Mouse (Mus musculus): ENCODE results near the gene Rftn1. TPM values are rescaled to one million over a fixed set of nuclear protein-coding genes. Genes with fewer than 3 reads are reported as not detected.
A peak's percentile ranks its signal among the peaks of the same experiment; 100 is the strongest.

Rftn1 gene
- polyA plus RNA-seq, 1 experiment from 2014 or later = 4.2 TPM

DNA sequence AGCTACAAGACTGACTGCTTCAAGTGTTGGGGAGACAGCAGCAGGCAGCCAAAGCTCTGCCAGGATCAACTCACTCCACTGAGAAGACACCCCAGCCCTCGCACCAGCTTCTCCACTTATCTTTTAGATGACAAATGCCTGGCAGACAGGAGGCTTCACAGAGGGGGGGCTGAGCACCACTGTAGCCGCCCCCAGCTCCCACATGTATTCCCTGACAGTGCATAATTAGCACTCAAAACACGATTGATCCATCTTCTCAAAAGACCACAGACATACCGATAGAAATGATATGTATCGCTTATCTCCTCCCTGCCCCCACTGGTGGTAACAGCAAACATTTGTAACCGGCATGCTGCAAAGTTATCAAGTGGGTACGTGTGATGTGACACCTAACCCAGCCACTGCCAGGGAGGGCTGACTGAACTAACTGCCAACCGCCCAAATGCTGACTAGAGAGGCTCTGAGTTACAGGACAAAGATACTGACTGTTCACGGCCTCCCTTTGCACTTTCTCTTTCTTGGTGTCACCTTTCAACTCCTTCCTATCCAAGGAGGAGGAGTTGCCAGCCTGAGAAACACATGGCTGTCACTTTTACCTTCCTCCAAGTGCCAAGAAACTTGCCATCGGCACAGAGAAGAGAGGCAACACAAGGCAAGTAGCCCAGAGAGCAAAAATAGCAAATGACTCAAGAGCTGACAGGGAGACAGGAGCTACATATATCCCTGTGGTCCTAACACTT lies 120.4 kb downstream of the Rftn1 start:
- no peak for DNase-seq (ENCODE audit: low spot score)
- no peaks in the 10 kb centered on the region for H3K9me3 ChIP-seq (replicated peaks)
- H3K27ac ChIP-seq (replicated peaks) = no peak overlapping the region
- no peaks in the 10 kb centered on the region for H3K36me3 ChIP-seq
- H3K27me3 ChIP-seq (ENCODE audit: low read depth, poor library complexity, severe bottlenecking) = no peaks in the 10 kb centered on the region
- 71% methylated on average over 10 of the region's 10 CpGs for WGBS
- no peak overlapping the region for H3K4me3 ChIP-seq
- peaks cover 8% of the 10 kb centered on the region for H3K4me1 ChIP-seq

DNA sequence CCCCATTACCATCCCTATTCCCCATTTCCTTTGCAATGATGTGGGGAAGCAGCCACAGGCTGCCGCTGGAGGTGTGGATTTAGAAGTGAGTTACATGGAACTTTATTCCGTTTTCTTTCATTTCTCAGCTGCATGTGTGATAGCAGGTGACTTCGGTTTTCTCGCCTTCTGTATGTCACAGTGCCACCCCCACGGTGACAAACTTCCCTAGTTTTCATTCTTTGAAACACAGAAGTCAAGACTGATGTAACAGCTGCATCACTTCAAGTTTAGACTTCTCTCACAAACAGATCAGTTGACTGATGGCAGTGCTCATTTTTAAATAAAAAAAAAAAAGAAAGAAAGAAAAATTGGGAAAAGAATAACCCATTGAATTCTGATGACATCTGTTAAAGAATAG lies 121.3 kb downstream of the Rftn1 start:
- no peaks in the 10 kb centered on the region for H3K9me3 ChIP-seq (replicated peaks)
- no peak overlapping the region for H3K4me3 ChIP-seq
- H3K4me1 ChIP-seq = peaks cover 8% of the 10 kb centered on the region
- H3K27me3 ChIP-seq (ENCODE audit: low read depth, poor library complexity, severe bottlenecking) = no peaks in the 10 kb centered on the region
- no peak for DNase-seq (ENCODE audit: low spot score)
- 88% methylated on average over 5 of the region's 5 CpGs for WGBS
- no peak overlapping the region for H3K27ac ChIP-seq (replicated peaks)
- H3K36me3 ChIP-seq = no peaks in the 10 kb centered on the region

- no peaks in the 10 kb centered on the region for H3K9me3 ChIP-seq (replicated peaks)
- H3K27ac ChIP-seq (replicated peaks) = no peak overlapping the region
- no peaks in the 10 kb centered on the region for H3K27me3 ChIP-seq (ENCODE audit: low read depth, poor library complexity, severe bottlenecking)
- no peak overlapping the region for H3K4me3 ChIP-seq
- DNase-seq (ENCODE audit: low spot score) = no peak
- H3K36me3 ChIP-seq = no peaks in the 10 kb centered on the region
- H3K4me1 ChIP-seq = peaks cover 8% of the 10 kb centered on the region
- WGBS = 91% methylated on average over 10 of the region's 10 CpGs
Measured at GRCm38 (mm10) chr17:50068681-50069138, 121.8 kb downstream of the Rftn1 start.

GRCm38 (mm10) chr17:50067774-50068680 lies 122.4 kb downstream of the Rftn1 start:
- Histone ChIP-seq H3K4me1 (peaks cover 8% of the 10 kb centered on the region), H3K36me3 (no peaks in the 10 kb centered on the region), H3K27ac (replicated peaks) (no peak overlapping the region), H3K9me3 (replicated peaks) (no peaks in the 10 kb centered on the region), H3K4me3 (no peak overlapping the region), H3K27me3 (ENCODE audit: low read depth, poor library complexity, severe bottlenecking) (no peaks in the 10 kb centered on the region)
- WGBS = 93% methylated on average over 5 of the region's 5 CpGs
- DNase-seq (ENCODE audit: low spot score) = no peak

GRCm38 (mm10) chr17:50066822-50067713 lies 123.4 kb downstream of the Rftn1 start:
- peaks cover 8% of the 10 kb centered on the region for H3K4me1 ChIP-seq
- H3K27ac ChIP-seq (replicated peaks) = no peak overlapping the region
- DNase-seq (ENCODE audit: low spot score) = no peak
- no peak overlapping the region for H3K4me3 ChIP-seq
- no peaks in the 10 kb centered on the region for H3K36me3 ChIP-seq
- H3K9me3 ChIP-seq (replicated peaks) = no peaks in the 10 kb centered on the region
- H3K27me3 ChIP-seq (ENCODE audit: low read depth, poor library complexity, severe bottlenecking) = no peaks in the 10 kb centered on the region
- WGBS = 87% methylated on average over 8 of the region's 8 CpGs

- Histone ChIP-seq H3K27ac (replicated peaks) (no peak overlapping the region), H3K4me1 (no peaks in the 10 kb centered on the region), H3K9me3 (replicated peaks) (no peaks in the 10 kb centered on the region), H3K27me3 (ENCODE audit: low read depth, poor library complexity, severe bottlenecking) (no peaks in the 10 kb centered on the region), H3K36me3 (no peaks in the 10 kb centered on the region), H3K4me3 (no peak overlapping the region)
- WGBS = 86% methylated on average over 13 of the region's 13 CpGs
- DNase-seq (ENCODE audit: low spot score) = no peak
Measured at GRCm38 (mm10) chr17:50063832-50064627, 126.4 kb downstream of the Rftn1 start.

DNA sequence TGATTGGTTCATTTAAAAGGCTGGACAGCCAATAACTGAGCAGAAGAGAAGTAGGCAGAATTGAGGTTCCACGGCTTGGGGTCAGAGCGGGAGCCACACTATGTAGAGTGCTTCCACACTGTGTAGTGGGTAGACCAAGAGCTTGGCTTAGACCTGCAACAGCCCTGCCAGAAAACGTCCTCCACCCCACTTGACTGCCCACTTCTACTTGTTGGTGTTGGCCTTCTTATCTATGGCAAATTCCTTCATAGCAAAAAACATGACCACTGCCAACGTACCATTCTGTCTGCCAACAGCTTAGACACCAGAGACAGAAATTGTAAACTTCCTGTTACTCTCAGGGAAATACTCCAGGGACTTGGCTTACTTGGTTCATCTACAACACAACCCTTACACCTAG lies 127.8 kb downstream of the Rftn1 start:
- H3K4me1 ChIP-seq = no peaks in the 10 kb centered on the region
- H3K27me3 ChIP-seq (ENCODE audit: low read depth, poor library complexity, severe bottlenecking) = no peaks in the 10 kb centered on the region
- H3K9me3 ChIP-seq (replicated peaks) = no peaks in the 10 kb centered on the region
- H3K36me3 ChIP-seq = no peaks in the 10 kb centered on the region
- H3K27ac ChIP-seq (replicated peaks) = no peak overlapping the region
- WGBS = 91% methylated on average over 4 of the region's 4 CpGs
- no peak for DNase-seq (ENCODE audit: low spot score)
- no peak overlapping the region for H3K4me3 ChIP-seq

DNA sequence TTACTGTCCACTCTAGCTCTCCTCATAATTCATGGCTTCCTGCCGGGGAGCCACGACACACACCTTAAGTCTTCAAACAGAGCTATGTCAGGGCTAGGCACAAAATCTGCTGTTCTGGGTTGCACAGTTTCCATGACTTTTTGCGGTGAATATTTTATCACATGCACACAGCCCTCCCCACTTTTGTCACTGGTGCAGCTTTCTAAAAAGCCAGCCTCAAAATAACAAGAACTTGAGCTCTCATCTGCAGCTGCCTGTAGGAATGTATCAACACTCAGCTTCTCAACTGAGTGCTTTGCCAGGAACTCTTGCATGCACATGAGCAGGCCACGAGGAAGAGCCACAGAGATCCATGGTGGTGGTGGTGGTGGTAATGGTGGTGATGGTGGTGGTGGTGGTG lies 129.0 kb downstream of the Rftn1 start:
- no peaks in the 10 kb centered on the region for H3K9me3 ChIP-seq (replicated peaks)
- no peaks in the 10 kb centered on the region for H3K36me3 ChIP-seq
- H3K27me3 ChIP-seq (ENCODE audit: low read depth, poor library complexity, severe bottlenecking) = no peaks in the 10 kb centered on the region
- no peaks in the 10 kb centered on the region for H3K4me1 ChIP-seq
- no peak overlapping the region for H3K4me3 ChIP-seq
- no peak overlapping the region for H3K27ac ChIP-seq (replicated peaks)
- 90% methylated on average over 4 of the region's 4 CpGs for WGBS
- DNase-seq (ENCODE audit: low spot score) = no peak

DNA sequence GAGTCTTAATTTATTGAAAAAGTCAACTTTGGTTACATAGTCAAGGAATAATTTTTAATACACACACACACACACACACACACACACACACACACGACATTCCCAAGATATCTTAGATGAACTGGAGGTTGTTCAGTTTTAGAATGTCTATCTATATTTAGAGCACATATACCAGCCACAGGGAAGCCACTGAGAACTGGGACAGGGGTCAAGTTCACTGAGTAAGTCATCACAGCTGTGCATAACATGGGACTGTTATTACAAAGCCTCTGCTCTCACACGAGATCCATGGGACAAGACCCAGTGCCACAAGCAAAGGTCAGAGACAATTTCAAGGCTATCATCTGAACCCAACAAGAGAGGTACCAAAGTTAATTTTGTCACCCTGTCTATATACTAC lies 130.3 kb downstream of the Rftn1 start:
- no peak for DNase-seq (ENCODE audit: low spot score)
- no peaks in the 10 kb centered on the region for H3K9me3 ChIP-seq (replicated peaks)
- peaks cover 5% of the 10 kb centered on the region for H3K4me1 ChIP-seq
- no peaks in the 10 kb centered on the region for H3K27me3 ChIP-seq (ENCODE audit: low read depth, poor library complexity, severe bottlenecking)
- H3K36me3 ChIP-seq = no peaks in the 10 kb centered on the region
- H3K4me3 ChIP-seq = no peak overlapping the region
- no peak overlapping the region for H3K27ac ChIP-seq (replicated peaks)
- WGBS = 89% methylated on average over 2 of the region's 2 CpGs

DNA sequence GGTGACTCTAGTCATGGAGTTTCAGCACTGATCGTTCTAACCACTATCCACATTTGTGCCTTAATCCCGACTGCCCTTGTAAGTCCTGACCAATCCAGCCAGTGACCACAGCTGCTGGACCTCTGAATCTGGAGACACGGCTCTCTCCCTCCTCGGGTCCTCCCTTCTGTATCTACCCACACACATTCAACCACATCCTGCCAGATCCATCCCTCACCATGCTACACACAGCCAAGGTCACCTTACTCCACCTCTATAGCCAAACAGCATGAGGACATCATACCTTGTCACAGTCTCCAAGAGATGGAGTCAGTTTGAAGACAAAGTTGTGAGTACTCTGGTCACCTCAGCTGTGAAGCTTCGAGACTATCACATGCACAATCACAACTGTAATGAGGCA lies 131.1 kb downstream of the Rftn1 start:
- Histone ChIP-seq H3K36me3 (no peaks in the 10 kb centered on the region), H3K9me3 (replicated peaks) (no peaks in the 10 kb centered on the region), H3K4me3 (no peak overlapping the region), H3K27ac (replicated peaks) (no peak overlapping the region), H3K27me3 (ENCODE audit: low read depth, poor library complexity, severe bottlenecking) (no peaks in the 10 kb centered on the region), H3K4me1 (peaks cover 7% of the 10 kb centered on the region)
- WGBS = 86% methylated on average over 5 of the region's 5 CpGs
- DNase-seq (ENCODE audit: low spot score) = no peak

GRCm38 (mm10) chr17:50055154-50055756 lies 135.2 kb downstream of the Rftn1 start:
- no peak overlapping the region for H3K4me3 ChIP-seq
- no peaks in the 10 kb centered on the region for H3K36me3 ChIP-seq
- peak overlapping the region; percentile 59 for H3K27ac ChIP-seq (replicated peaks)
- 55% methylated on average over 16 of the region's 16 CpGs for WGBS
- peaks cover 7% of the 10 kb centered on the region for H3K4me1 ChIP-seq
- no peaks in the 10 kb centered on the region for H3K9me3 ChIP-seq (replicated peaks)
- no peaks in the 10 kb centered on the region for H3K27me3 ChIP-seq (ENCODE audit: low read depth, poor library complexity, severe bottlenecking)
- no peak for DNase-seq (ENCODE audit: low spot score)
